Mouse (Mus musculus): ENCODE data around the gene Atp6v1g1.

- TF ChIP-seq CTCF (IDR thresholded peaks at IDR 0.05; ENCODE audit: extremely low read depth, insufficient read length, insufficient replicate concordance, low read depth, low read length) = no peak
- TF ChIP-seq POLR2A (IDR thresholded peaks at IDR 0.05; ENCODE audit: low read depth, low read length) = no peak
These were observed 18.2 kb downstream of the Atp6v1g1 start for GRCm38 (mm10) chr4:63562742-63563141.
